Mouse (Mus musculus) brain, embryonic 14.5 days (tissue): ENCODE measurements around the gene P3h2. TPM values are rescaled to one million over a fixed set of nuclear protein-coding genes. Genes with fewer than 3 reads are reported as not detected.
A peak's percentile ranks its signal among the peaks of the same experiment; 100 is the strongest.

Experiments
- DNase-seq: peaks from one replicate; pipeline ENCODE4 v3.0.0-alpha.2; 2011; ENCODE audit warnings: low read depth
- CTCF ChIP-seq: fragments of 200-500 bp; IDR thresholded peaks from 2 replicates; pipeline ENCODE4 v1.5.1; 2012; ENCODE audit warnings: inconsistent platforms, mild to moderate bottlenecking, moderate library complexity, borderline replicate concordance; ENCODE audit not compliant: insufficient read depth, insufficient read length; ENCODE audit errors: extremely low read depth
- POLR2A ChIP-seq: fragments of 200-500 bp; IDR thresholded peaks from 2 replicates; pipeline ENCODE4 v1.6.1; 2012; ENCODE audit warnings: mild to moderate bottlenecking, inconsistent platforms, borderline replicate concordance; ENCODE audit not compliant: poor library complexity, insufficient read depth, insufficient read length, severe bottlenecking; ENCODE audit errors: extremely low read depth
- polyA plus RNA-seq: library from polyadenylated mRNA; depleted of rRNA; stranded (reverse); fragments of >200 nt; gene quantifications from 2 replicates; pipeline ENCODE4 v1.2.3, GENCODE M21; 2012

P3h2 gene
- polyA plus RNA-seq, 1 experiment, result 1.5 TPM

DNA sequence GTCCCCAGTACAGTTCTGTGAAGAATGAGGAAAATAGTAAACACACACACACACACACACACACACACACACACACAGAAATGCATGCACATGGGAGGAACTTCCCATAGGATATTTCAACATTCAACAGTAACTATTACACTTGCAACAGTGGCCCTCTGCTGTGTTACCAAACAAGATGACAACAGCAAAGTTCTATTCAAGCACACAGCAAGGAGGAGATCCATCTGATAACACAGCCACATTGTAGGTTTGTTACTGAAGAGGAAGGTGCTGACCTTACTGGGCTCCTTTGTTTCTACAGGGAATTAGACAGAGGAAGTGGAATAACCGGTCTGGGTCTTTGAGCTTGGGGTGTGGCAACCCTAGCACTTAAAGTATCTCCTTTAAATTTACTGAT lies 157.5 kb downstream of the P3h2 start:
- DNase-seq, result no peak
- no peak for TF ChIP-seq CTCF
- no peak for TF ChIP-seq POLR2A

DNA sequence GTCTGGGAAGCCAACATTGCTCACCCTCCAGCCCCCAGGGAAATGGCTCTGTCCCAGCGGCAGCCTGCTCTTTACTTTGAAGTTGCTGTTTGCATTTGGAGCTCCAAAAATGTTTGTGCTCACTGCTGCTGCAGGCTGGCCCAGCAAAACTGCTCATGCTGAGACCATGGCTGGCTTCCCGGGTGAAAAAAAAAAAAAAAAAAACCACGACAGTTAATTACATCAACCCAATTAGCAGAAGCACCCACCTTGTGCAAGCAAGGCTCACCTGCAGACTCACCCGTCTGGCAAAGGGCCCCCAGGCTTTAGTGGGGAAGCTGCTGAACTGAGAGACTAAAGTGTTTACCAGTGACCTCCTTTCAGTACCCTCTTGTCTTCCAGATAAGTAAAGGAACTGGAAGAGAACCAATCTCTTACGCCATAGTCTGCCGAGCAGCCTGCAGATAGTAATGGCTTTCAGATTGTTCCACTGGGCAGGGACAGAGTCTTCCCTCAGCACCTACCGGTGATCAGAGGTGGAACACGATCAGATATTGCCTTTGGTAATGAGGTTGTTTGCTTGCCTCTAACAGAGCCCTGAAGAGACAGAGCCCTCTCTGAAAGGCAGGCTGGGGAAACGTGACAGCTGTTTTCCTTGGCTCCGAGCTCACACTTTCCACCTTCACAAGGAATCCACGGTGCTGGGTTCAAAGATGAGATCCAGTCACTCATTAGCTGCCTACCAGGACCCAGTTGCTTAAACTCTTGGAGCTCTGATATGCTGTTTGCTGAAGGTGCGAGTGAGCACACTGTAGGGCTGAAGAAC lies 160.2 kb downstream of the P3h2 start:
- peak; percentile 77 for DNase-seq
- no peak for TF ChIP-seq POLR2A
- TF ChIP-seq CTCF, result no peak

DNA sequence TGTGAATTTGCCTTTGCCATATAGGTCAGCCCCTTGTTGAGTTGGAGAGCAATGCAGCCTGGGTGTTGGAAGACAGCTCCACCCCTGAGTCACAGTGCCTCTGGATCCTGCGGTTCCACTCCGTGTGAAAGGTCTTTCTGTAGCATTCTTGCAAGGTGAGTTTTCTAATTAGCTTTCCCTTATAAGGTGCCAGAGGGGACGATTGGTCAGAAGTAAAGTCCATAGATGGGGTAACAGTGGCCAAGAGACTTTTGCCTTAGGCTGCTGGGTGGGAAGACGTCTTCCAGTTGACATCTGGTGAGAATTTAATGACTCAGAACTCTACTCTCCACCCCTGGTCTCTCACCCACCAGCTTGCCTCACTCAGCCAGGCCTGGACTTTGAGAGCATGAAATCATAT lies 163.3 kb downstream of the P3h2 start:
- no peak for DNase-seq
- TF ChIP-seq CTCF, result no peak
- no peak for TF ChIP-seq POLR2A

DNA sequence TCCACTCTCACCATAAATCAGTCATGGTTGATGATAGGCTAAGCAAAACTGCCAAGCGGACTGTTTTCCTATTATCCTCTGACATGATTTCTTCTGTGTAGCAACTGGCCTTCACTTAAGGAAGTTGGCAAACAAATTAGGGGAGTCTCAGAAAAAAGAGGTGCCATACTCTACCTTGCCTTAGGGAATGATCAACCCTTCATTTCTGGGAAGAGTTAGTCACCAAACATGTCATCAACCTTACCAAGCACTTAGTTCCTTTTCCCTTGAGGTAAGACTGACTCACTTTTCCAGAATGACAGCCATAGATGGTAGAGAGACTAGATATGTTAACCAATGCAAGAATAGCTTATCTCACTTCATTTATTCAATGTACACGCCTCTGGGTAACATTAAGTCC lies 171.4 kb downstream of the P3h2 start:
- TF ChIP-seq POLR2A (no peak), CTCF (no peak)

DNA sequence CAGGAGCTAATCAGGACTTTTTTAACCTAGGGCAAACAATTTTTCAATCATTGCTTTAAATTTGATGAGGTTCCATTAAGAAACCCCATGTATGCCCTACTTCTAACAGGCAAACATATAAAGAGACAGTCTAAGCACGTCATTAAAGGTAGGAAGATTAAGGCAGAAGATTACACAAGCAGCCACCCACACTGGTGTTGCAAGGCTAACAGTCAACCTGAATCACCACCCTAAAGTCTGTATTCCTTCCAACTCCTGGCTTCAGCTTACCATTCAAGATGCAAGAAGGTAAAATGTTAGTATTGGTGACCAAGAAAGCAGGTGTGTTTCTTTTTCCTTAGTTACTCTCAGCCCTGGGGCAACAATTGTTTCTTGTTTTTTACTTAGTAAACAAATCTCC lies 193.4 kb downstream of the P3h2 start:
- no peak for DNase-seq
- TF ChIP-seq CTCF (no peak), POLR2A (no peak)

More for the DNA sequence above, 171.4 kb downstream of the P3h2 start:
- DNase-seq, result no peak
